In genomic region chr6:125330626-125331326, GRCm38 (mm10) we compare ENCODE assay signal across 8 mouse cellular contexts. TPM values are rescaled to one million over a fixed set of nuclear protein-coding genes. Genes with fewer than 3 reads are reported as not detected.
DNase-seq lines count a peak whose midpoint lies in the region; ATAC-seq and TF ChIP-seq lines count a peak whose summit lies in the region.

No protein-coding gene starts in this region.

- TF ChIP-seq POLR2A in spleen, adult 2 months (IDR thresholded peaks at IDR 0.05; ENCODE audit: low read depth, low read length): no peak

- DNase-seq in layer of hippocampus, adult 11-12 months (ENCODE audit: low spot score): peak; percentile 66
- no peak for DNase-seq in layer of hippocampus, adult 9-10 months (ENCODE audit: low spot score)
- peak; percentile 97 for DNase-seq in heart, adult 8-10 months (ENCODE audit: low spot score)
- peak; percentile 93 to 95 for DNase-seq in kidney, adult 8-10 months
- peak in 1 of 2 experiments; percentile 32 for DNase-seq in spleen, adult 2 months (ENCODE audit: low read depth in 1 of 2, low spot score in 2 of 2)

- peak overlapping the region; percentile 42 for H3K9ac ChIP-seq in embryonic facial prominence, embryonic 12.5 days
- peak overlapping the region; percentile 79 for H3K9ac ChIP-seq in limb, embryonic 13.5 days
- peak overlapping the region; percentile 71 for H3K9ac ChIP-seq in midbrain, embryonic 13.5 days (replicated peaks)

- H3K4me1 ChIP-seq in embryonic facial prominence, embryonic 12.5 days: peaks cover 15% of the 10 kb centered on the region
- H3K4me1 ChIP-seq in limb, embryonic 13.5 days: peaks cover 18% of the 10 kb centered on the region
- H3K4me1 ChIP-seq in midbrain, embryonic 13.5 days (replicated peaks): peaks cover 6% of the 10 kb centered on the region; the same call in 1 of the 2 replicates
- H3K4me1 ChIP-seq in spleen, adult 2 months (ENCODE audit: control insufficient read depth, insufficient read depth, insufficient read length): peaks cover 2% of the 10 kb centered on the region; the same call in 1 of the 2 replicates

- peak; percentile 77 for ATAC-seq in embryonic facial prominence, embryonic 12.5 days (ENCODE audit: insufficient number of reproducible peaks, insufficient read depth, low FRiP score, low TSS enrichment)
- ATAC-seq in limb, embryonic 13.5 days (ENCODE audit: low FRiP score, low read depth): peak; percentile 87
- ATAC-seq in midbrain, embryonic 13.5 days: peak; percentile 86

- peak overlapping the region; percentile 67 for H3K4me2 ChIP-seq in embryonic facial prominence, embryonic 12.5 days (replicated peaks)
- peak overlapping the region; percentile 86 for H3K4me2 ChIP-seq in limb, embryonic 13.5 days (replicated peaks)
- H3K4me2 ChIP-seq in midbrain, embryonic 13.5 days (replicated peaks): peak overlapping the region; percentile 84

- H3K27me3 ChIP-seq in embryonic facial prominence, embryonic 12.5 days: no peaks in the 10 kb centered on the region
- no peaks in the 10 kb centered on the region for H3K27me3 ChIP-seq in limb, embryonic 13.5 days
- peaks cover 5% of the 10 kb centered on the region; the same call in 1 of the 2 replicates for H3K27me3 ChIP-seq in midbrain, embryonic 13.5 days
- 0 out of 2 replicates have a peak, but pooled peaks cover 3% of the 10 kb centered on the region for H3K27me3 ChIP-seq in spleen, adult 2 months (ENCODE audit: control insufficient read depth, insufficient read depth, low read length)

- under 1% methylated on average over 39 of the region's 39 CpGs for WGBS in embryonic facial prominence, embryonic 12.5 days
- WGBS in limb, embryonic 13.5 days: 2% methylated on average over 39 of the region's 39 CpGs
- WGBS in midbrain, embryonic 13.5 days: 1% methylated on average over 39 of the region's 39 CpGs
- 5% methylated on average over 39 of the region's 39 CpGs for WGBS in spleen, adult 2 months

- no peaks in the 10 kb centered on the region for H3K9me3 ChIP-seq in embryonic facial prominence, embryonic 12.5 days
- no peaks in the 10 kb centered on the region for H3K9me3 ChIP-seq in limb, embryonic 13.5 days
- no peaks in the 10 kb centered on the region for H3K9me3 ChIP-seq in midbrain, embryonic 13.5 days

- H3K36me3 ChIP-seq in embryonic facial prominence, embryonic 12.5 days: no peaks in the 10 kb centered on the region
- no peaks in the 10 kb centered on the region for H3K36me3 ChIP-seq in limb, embryonic 13.5 days
- H3K36me3 ChIP-seq in midbrain, embryonic 13.5 days: no peaks in the 10 kb centered on the region
- H3K36me3 ChIP-seq in spleen, adult 2 months (ENCODE audit: control insufficient read depth, insufficient read depth, low read length): no peaks in the 10 kb centered on the region

- peak overlapping the region; percentile 47 for H3K4me3 ChIP-seq in embryonic facial prominence, embryonic 12.5 days
- H3K4me3 ChIP-seq in limb, embryonic 13.5 days: peak overlapping the region; percentile 57
- peak overlapping the region; percentile 53 for H3K4me3 ChIP-seq in midbrain, embryonic 13.5 days (replicated peaks)
- peak overlapping the region; percentile 44; the same call in 1 of the 2 replicates for H3K4me3 ChIP-seq in spleen, adult 2 months (ENCODE audit: extremely low read depth, insufficient read depth, insufficient read length)

- H3K27ac ChIP-seq in embryonic facial prominence, embryonic 12.5 days: peak overlapping the region; percentile 38; the same call in 1 of the 2 replicates
- no peak overlapping the region for H3K27ac ChIP-seq in limb, embryonic 13.5 days
- no peak overlapping the region for H3K27ac ChIP-seq in midbrain, embryonic 13.5 days
- peak overlapping the region; percentile 39; the same call in 1 of the 2 replicates for H3K27ac ChIP-seq in spleen, adult 2 months (ENCODE audit: insufficient read depth, low read length)

- TF ChIP-seq CTCF in spleen, adult 2 months (IDR thresholded peaks at IDR 0.05; ENCODE audit: extremely low read depth, insufficient read depth, insufficient read length, insufficient replicate concordance): no peak

RNA-seq across cellular contexts. Expression of gene Scnn1a, which starts 10.3 kb away (rescaled TPM):
- 0.52 and 1.1 TPM in 2 replicates for polyA plus RNA-seq in embryonic facial prominence, embryonic 12.5 days (2016; fragmentation: Nextera tagmentation; extraction: Ambion mirVana)
- total RNA-seq in heart, adult 8-10 months (2022): under 1 TPM; 0.46 to 0.80 (median 0.58) TPM
- polyA plus RNA-seq in limb, embryonic 13.5 days (2015; fragmentation: Nextera tagmentation; extraction: Ambion mirVana): 1.1 and 1.4 TPM in 2 replicates
- polyA plus RNA-seq in midbrain, embryonic 13.5 days (2015; fragmentation: Nextera tagmentation; extraction: Ambion mirVana): 0.39 and 0.46 TPM in 2 replicates
- 1.5 and 2.1 TPM in 2 replicates for polyA plus RNA-seq in spleen, adult 2 months (2012; rRNA removed)

RNA-seq across cellular contexts. Expression of gene Ltbr, which starts 17.1 kb away (rescaled TPM):
- polyA plus RNA-seq in embryonic facial prominence, embryonic 12.5 days (2016; fragmentation: Nextera tagmentation; extraction: Ambion mirVana): 27.2 and 28.2 TPM in 2 replicates
- total RNA-seq in heart, adult 8-10 months (2022): 10 to 100 TPM; 24.4 to 26.2 (median 25.5) TPM
- polyA plus RNA-seq in limb, embryonic 13.5 days (2015; fragmentation: Nextera tagmentation; extraction: Ambion mirVana): 45.1 and 46.2 TPM in 2 replicates
- 11.3 and 13.3 TPM in 2 replicates for polyA plus RNA-seq in midbrain, embryonic 13.5 days (2015; fragmentation: Nextera tagmentation; extraction: Ambion mirVana)
- 22.8 and 24.5 TPM in 2 replicates for polyA plus RNA-seq in spleen, adult 2 months (2012; rRNA removed)

RNA-seq across cellular contexts. Expression of gene Tnfrsf1a, which starts 18.4 kb away (rescaled TPM):
- polyA plus RNA-seq in embryonic facial prominence, embryonic 12.5 days (2016; fragmentation: Nextera tagmentation; extraction: Ambion mirVana): 49.4 and 51.9 TPM in 2 replicates
- total RNA-seq in heart, adult 8-10 months (2022): 10 to 100 TPM; 50.4 to 54.8 (median 52.8) TPM
- 68.7 and 71.4 TPM in 2 replicates for polyA plus RNA-seq in limb, embryonic 13.5 days (2015; fragmentation: Nextera tagmentation; extraction: Ambion mirVana)
- 10.2 and 12.1 TPM in 2 replicates for polyA plus RNA-seq in midbrain, embryonic 13.5 days (2015; fragmentation: Nextera tagmentation; extraction: Ambion mirVana)
- 51.3 and 63.7 TPM in 2 replicates for polyA plus RNA-seq in spleen, adult 2 months (2012; rRNA removed)

RNA-seq across cellular contexts. Expression of gene Tuba3a, which starts 44.9 kb away (rescaled TPM):
- 0.20 and 0.29 TPM in 2 replicates for polyA plus RNA-seq in embryonic facial prominence, embryonic 12.5 days (2016; fragmentation: Nextera tagmentation; extraction: Ambion mirVana)
- not detected for total RNA-seq in heart, adult 8-10 months (2022)
- 0.80 and 0.91 TPM in 2 replicates for polyA plus RNA-seq in limb, embryonic 13.5 days (2015; fragmentation: Nextera tagmentation; extraction: Ambion mirVana)
- 0.11 TPM in 1 of 2 replicates, not detected in the other for polyA plus RNA-seq in midbrain, embryonic 13.5 days (2015; fragmentation: Nextera tagmentation; extraction: Ambion mirVana)
- not detected in 2 replicates for polyA plus RNA-seq in spleen, adult 2 months (2012; rRNA removed)

RNA-seq across cellular contexts. Expression of gene Plekhg6, which starts 49.8 kb away (rescaled TPM):
- polyA plus RNA-seq in embryonic facial prominence, embryonic 12.5 days (2016; fragmentation: Nextera tagmentation; extraction: Ambion mirVana): 0.34 and 0.47 TPM in 2 replicates
- under 1 TPM in 2 of 4 experiments, not detected in 2; 0.06 to 0.09 TPM for total RNA-seq in heart, adult 8-10 months (2022)
- 0.67 and 0.86 TPM in 2 replicates for polyA plus RNA-seq in limb, embryonic 13.5 days (2015; fragmentation: Nextera tagmentation; extraction: Ambion mirVana)
- polyA plus RNA-seq in midbrain, embryonic 13.5 days (2015; fragmentation: Nextera tagmentation; extraction: Ambion mirVana): 0.08 and 0.23 TPM in 2 replicates
- polyA plus RNA-seq in spleen, adult 2 months (2012; rRNA removed): not detected in 2 replicates

Comparison
In these comparisons a context has a peak if more than half of its experiments do, and no peak if none do; other contexts are left out.
1. H3K27ac ChIP-seq: peak in embryonic facial prominence, embryonic 12.5 days (single experiment) and spleen, adult 2 months (single experiment); none in limb, embryonic 13.5 days (single experiment) and midbrain, embryonic 13.5 days (single experiment).
2. Peak in every context shown above with its lines, with median percentiles within 50 percentile points of each other: ATAC-seq, H3K4me2 ChIP-seq, H3K4me3 ChIP-seq and H3K9ac ChIP-seq.